Mouse (Mus musculus) layer of hippocampus, postnatal 14 days (tissue): ENCODE data around the gene Ncstn. TPM values are rescaled to one million over a fixed set of nuclear protein-coding genes. Genes with fewer than 3 reads are reported as not detected.

Experiments used
- DNase-seq, 2 experiments: peaks; one replicate each; pipeline ENCODE4 v3.0.0; 2021 to 2022; ENCODE audit warnings: low spot score in 2 of 2, mixed read lengths in 1 of 2
- long read RNA-seq, 2 experiments: library from polyadenylated mRNA; stranded (forward); transcript quantifications; one replicate each; pipeline ENCODE4 v2.0.0; 2021
- total RNA-seq, 2 experiments: library from RNA; stranded (reverse); gene quantifications; 2 replicates each; pipeline ENCODE4 v1.2.3; 2021

The Ncstn gene
- total RNA-seq, result 10 to 100 TPM; 71.4 to 73.2 TPM
- long read RNA-seq, experiment 1, transcript Ncstn-201 (17 exons, 2,901 nt), result major isoform, 67 of 87 reads
- long read RNA-seq, experiment 1, partial matches to known transcripts, result 11 of 87 reads
- long read RNA-seq, experiment 1, other reads (novel, unspliced or antisense), result 8 of 87 reads
- long read RNA-seq, experiment 2, transcript Ncstn-201 (17 exons, 2,901 nt), result major isoform, 61 of 83 reads
- long read RNA-seq, experiment 2, partial matches to known transcripts, result 7 of 83 reads
- long read RNA-seq, experiment 2, other reads (novel, unspliced or antisense), result 11 of 83 reads

DNA sequence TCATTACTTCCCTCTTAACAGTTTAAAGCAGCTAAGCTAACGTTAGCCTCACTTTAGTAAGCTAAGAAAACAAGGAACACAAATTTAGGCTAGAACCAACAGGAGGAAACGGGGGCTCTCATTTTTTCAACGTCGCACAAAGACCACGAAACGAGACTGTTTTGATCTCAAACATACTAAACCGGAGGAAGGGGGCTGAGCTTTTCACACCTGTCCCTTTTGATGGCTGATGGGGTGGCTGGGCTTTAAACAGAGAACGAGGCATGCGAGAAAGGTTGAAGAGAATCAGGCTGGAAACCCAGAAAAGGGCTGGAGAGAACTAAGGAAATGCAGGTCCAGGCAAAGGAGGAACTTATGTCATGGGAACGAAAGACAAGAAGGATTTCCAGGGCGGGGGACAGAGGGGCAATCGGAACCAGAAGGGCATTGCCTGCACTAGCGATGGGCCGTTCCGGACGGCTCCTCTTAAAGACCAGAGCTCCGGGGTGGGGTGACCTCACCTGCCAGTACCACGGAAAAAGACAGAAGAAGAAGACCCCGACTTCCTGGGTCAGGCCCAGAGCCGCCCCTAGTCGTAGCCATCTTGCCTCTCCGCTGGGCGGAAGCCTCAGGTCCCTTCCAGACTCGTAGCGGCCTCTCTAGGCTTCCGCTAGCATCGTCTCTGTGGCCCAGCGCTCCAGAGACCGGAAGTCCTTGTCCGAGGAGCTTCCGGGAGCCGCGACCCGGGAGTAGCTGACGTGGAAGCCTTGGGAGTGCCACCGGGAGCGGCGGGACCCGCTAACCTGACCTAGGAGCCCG lies at the start of gene Ncstn, which contains the start of gene Copa:
Gene Ncstn (minus strand): TSS at position 695 of the 798 bp plus-strand sequence.
Gene Copa (plus strand): TSS at position 429 of the 798 bp plus-strand sequence.
- DNase-seq, result peak; percentile 92 to 94

DNA sequence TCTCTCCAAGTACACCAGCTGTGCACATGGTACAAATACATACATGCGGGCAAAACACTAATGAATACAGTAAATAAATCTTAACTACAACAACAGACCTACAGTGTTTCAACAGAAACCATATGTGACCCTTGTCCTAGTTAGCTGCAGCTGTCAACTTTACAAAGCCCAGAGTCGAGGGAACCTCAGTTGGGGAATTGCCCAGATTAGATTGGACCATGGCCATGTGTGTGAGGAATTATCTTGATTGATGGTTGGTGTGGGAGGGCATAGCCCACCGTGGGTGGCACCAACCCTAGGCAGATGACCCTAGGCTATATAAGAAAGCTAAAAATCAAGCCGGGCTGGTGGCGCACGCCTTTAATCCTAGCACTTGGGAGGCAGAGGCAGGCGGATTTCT lies 49.7 kb upstream of the Ncstn start:
- no peak for DNase-seq

DNA sequence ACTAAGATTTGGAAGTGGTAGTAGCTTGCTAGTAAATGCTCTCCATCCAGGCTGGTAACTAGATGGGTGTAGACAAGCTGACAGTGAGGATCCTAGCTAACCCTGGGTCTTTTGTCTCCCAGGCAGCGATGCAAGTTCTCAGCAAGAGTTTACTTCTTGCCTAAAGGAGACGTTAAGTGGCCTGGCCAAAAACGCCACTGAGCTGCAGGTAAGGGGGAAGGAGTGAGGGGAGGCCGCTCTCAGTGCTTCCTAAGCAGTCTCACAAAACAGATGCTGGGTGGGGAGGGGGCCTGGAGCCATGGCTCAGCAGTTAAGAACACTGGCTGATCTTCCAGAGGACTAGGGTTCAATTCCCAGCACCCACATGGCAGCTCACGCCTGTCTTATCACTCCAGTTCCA lies 47.2 kb upstream of the Ncstn start:
- DNase-seq, result no peak

DNA sequence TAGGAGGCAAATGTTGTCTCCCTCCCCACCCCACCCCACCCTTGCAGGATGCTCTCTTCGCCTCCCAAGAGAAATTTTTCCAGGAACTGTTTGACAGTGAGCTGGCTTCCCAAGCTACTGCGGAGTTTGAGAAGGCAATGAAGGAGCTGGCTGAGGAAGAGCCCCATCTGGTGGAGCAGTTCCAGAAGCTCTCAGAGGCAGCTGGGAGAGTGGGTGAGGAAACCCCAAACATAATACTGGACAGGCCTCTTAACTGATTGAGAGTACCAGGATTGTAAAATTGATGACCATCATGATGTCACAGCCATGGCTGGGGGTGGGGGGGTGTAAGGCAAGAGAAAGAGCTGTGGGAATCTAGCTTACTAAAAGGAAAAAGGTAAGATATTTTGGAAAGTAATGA lies 46.5 kb upstream of the Ncstn start:
- DNase-seq, result no peak

DNA sequence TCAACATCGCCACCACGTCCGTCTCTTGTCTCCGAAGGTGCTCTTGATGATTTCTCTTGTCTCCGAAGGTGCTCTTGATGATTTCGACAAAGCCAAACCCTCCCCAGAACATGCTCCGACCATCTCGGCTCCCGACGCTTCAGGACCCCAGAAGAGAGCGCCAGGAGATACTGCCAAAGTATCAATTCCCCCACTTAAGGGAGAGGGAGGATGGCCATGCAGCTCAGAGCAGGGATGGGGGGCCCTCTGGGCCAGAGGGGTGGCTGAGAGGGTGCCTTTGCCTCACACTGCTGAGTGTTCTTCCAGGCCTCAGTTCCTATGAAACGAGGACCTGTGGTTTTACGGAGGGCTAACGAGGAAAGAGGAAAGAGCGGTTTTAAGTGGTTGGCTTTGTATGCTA lies 46.0 kb upstream of the Ncstn start:
- DNase-seq, result no peak

DNA sequence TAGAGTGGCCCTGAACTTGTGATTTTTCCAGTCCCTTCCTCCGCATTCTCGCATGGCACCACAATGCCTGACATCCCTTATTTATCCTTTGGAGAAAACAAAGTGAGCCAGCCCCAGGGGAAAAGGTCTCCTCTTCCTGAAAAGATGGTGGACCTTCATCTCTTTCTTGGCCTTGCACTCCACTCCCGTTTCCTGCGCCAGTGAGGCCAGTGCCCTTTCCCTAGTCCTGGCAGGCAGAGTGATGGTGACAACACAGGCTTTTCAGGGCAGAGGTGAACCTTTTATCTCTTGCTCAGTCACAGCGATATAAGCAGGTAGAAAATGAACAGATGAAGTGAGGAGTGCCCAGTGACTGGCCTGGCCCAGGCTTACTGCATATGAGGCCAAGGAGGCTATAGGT lies 44.9 kb upstream of the Ncstn start:
- DNase-seq, result no peak

DNA sequence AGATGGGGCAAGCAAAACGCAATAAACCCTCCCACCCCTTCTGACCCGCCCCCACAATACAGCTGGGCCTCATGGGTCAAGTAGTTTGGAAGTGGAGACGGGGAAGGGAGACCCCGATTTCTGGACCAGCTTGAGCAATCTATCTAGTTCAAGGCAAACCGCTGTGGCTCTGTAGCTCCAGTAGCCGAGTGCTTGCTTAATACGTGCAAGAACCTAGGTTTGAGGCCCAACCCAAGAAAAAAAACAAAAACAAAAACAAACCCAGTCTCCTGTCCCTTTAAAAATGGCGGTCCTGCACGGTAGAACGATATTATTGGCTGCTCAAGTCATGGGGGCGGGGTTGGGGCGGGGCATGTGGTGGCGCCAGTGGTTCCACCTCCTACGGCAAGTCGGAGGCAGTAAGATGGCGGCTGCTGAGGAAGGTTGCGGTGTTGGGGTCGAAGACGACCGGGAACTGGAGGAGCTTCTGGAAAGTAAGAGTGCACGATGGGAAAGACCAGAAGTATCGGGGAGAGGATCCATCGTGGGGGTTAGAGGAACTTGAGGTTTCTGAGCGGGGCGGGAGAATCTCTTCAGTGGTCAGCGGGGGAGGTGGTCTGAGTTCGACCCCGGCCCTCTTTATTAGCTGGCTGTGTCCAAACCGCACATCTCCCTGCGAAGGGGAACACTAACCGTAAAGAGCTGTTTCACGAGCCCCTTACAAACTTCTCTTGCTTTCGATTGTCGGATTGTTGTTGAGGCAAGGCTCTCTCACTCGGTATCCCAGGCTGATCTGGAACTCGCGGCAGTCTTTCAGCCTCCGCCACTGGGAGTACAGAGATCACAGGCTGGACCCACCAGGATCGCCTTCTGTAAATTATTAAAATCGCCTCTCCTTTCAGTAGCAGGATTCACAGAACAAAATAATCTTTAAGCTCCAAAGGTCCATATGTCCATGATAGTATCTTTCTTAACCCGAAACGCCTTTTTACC lies 44.1 kb upstream of the Ncstn start, which contains the start of gene Pex19:
Gene Pex19 (plus strand): TSS at position 380 of the 972 bp plus-strand sequence.
- DNase-seq, result peak; percentile 71 to 81

DNA sequence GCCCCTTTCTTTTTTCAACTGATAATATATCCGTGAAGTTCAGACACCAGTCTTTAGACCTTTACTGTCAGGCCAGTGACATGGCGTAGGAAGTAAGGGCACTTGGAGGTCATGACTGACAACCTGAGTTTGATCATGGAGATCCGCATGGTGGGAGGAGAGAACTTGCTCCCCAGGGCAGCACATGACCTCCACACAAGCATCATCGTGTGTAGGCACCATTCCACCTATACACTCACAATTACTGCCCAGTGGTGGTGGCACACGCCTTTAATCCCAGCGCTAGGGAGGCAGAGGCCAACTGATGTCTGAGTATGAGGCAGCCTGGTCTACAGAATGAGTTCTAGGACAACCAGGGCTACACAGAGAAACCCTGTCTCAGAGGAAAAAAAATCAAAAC lies 42.0 kb upstream of the Ncstn start:
- no peak for DNase-seq

DNA sequence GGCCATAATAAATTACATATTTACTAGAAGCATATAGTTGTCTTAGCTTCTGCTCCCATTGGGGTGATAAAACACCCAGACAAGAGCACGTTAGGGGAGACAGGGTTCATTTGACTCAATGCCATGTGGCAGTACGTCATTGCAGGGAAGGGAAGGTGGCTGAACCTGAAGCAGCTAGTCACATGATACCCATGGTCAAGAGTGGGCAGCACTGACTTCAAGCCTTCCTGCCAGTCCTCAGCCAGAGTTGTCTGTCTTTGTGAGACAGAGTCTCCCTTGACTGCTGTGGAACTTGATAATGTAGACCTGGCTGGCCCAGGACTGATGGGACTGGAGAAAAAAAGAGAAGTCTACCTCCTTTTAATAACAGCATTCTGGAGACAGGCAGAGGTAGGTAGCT lies 40.1 kb upstream of the Ncstn start:
- no peak for DNase-seq

DNA sequence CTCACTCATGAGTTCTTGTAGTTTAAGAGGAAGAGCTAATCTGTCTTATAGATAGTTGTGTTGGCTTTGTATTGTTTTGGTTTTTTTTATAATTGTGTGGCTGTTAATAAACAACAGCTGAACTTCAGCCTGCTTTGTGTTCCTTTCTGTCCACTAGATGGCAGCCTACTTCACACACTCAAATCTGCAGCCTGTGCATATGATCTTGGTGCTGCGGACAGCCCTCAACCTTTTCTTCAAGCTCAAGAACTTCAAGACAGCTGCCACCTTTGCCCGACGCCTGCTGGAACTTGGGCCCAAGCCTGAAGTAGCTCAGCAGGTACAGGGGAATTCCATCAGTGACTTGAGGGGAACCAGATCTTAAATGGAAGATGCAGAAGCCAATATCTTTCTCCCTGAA lies 37.1 kb upstream of the Ncstn start:
- DNase-seq, result peak in 1 of 2 experiments; percentile 47

DNA sequence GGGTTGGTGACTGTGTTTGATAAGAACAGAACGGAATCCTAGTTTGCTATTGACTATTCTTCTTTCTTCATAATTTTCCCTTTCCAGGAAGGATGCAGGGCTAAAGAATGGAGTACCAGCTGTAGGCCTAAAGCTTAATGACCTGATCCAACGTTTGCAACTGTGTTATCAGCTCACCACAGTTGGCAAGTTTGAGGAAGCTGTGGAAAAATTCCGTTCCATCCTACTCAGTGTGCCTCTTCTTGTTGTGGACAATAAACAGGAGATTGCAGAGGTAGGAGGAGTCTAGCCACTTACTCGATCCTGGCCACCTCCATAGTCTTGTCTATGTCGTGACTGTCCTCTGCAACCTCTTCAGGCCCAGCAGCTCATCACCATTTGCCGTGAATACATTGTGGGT lies 36.5 kb upstream of the Ncstn start:
- no peak for DNase-seq

DNA sequence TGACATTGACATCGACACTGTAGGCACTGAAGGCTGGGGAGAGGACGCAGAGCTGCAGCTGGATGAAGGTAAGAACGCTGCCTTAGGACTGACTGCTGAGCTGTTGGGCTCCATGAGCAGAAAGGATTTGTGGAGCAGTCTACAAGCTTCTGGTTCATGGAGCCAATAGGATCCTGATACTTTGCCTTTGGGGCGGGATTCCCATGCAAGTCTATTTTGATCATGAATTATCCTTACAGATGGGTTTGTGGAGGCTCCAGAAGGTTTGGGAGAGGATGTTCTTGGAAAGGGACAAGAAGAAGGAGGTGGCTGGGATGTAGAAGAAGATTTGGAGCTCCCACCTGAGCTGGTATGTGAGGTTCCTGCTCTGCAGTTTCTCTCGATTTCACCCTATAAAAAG lies 34.4 kb upstream of the Ncstn start:
- DNase-seq, result no peak

DNA sequence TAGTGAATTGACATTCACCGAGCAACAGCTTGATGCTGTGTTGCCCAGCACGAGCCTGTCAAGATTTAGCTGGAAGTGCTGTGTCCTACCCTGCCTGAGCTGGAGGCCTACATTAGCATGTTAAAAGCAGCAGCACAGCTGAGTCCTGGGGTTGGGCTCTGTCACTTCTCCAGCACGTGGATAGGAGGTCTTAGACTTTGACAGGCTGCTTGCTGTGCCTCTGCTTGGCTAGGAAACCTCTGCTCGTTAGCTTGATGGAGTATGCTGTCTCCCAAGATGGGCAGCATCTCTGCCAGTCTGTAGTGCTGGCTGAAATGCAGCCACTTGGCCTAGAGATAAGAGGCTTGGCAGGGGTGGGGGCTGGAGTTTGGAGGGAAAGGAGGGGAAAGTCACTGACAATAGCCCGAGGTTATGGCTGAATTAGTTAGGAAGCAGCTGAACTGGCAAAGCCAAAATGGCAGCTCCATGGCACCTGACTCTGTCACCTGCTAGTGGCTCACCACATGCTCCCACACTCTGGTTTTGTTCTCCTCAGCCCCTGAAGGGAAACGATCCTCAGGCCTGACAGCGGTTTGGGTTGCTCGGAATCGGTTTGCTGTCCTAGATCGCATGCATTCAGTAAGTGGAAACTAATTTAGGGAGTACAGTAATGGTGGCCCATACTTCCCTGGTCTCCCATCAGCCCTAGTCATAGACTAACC lies 25.3 kb upstream of the Ncstn start:
- DNase-seq, result peak in 1 of 2 experiments; percentile 19

DNA sequence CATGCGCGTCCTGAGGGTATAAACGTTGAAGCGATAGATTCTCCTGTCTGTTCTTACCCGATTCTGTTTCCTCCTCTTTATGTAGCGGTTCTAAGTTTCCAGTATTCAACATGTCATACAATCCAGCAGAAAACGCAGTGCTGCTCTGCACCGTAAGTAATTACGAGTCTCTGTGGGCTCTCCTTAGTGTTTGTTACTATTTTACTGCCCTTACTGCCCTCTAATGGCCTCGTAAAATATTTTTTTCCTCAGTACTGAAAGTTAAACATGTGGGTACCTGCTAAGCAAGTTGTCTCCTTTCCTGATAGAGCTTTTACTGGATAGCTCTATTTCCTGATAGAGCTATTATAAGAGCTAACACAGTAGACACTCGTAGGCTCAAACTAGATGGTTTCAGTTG lies 22.5 kb upstream of the Ncstn start:
- DNase-seq, result no peak

DNA sequence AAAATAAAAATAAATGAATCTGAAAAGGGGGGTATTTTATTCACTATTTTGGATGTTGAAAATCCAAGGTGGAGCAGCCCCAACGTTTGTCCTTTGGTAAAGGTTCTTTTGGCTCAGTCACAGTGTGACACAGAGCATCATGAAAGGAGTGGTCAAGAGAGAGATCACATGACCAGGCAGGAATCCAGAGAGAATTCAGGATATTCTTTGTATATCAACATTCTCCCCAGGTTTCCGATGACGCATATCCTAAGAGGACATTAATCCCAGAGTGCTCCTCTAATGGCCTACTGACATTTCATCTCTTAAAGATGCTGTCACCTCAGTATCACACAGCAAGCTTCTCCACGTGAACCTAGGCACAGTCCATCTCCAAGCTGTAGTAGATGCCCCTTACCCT lies 21.0 kb upstream of the Ncstn start:
- DNase-seq, result no peak

DNA sequence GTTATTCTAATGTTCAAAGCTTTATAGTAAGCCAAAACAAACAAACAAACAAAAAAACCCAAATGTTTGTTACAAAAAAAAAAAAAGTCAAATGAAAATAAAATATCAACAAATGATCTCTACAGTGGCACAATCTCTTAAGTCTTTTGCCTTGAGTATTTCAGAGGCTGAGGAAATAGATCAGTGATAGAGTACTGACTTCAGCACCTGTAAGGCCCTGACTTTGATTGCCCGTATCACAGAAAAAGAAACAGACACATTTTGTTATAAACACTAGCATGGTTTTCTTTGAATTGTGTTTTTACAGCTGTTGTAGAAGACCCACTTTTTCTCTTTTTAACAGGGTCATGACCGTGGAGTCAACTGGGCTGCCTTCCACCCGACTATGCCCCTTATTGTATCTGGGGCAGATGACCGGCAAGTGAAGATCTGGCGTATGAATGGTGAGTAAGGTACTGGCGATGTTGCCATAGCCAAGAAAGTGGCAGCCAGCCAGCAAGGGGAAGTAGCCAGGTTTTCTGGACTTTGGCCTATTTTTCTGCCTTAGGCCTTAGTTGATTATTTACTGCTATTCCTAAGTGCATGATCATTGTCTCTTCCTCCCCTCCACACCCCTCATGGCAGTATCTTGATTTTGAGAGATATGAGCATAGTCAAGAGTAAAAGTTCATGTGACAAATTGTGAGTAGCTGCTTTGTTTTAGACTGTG lies 16.9 kb upstream of the Ncstn start:
- no peak for DNase-seq

DNA sequence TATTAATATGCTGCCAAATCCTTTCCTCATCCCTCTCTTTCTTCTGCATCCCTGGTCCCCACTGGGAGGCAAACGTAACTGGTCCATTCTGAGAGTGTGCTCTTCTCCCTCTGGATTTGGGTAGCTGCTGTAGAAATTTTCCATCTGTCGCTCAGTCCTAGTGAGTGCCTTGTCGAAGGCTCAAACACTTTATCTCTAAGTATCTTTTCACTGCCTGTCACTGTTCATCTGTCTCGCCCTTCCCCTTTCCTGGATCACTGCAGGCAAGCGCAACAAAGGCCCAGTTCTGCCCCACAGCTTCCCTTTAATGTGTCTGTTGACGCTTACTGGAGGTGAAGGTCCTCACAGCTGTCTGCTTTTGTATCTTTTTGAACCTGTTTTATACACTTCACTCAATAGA lies 12.6 kb upstream of the Ncstn start:
- DNase-seq, result no peak

DNA sequence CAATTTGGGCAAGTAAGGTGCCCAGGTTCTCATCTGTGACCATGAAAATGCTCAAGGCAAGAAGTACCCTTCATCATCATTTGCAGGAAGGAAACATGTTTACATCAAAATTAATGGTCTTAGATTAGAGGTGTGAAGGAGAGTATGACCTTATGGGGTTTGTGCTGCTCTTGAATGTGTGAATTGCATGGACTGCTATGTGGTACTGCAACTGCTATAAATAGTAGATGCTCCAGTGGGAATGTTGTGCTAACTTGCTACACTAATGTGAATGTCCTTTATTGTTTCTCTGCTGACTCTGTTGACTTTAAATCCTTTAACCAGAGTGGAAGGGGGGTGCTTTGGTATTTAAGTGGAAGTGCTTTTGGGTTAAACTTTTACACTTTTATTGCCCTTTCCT lies 11.7 kb upstream of the Ncstn start:
- DNase-seq, result no peak

DNA sequence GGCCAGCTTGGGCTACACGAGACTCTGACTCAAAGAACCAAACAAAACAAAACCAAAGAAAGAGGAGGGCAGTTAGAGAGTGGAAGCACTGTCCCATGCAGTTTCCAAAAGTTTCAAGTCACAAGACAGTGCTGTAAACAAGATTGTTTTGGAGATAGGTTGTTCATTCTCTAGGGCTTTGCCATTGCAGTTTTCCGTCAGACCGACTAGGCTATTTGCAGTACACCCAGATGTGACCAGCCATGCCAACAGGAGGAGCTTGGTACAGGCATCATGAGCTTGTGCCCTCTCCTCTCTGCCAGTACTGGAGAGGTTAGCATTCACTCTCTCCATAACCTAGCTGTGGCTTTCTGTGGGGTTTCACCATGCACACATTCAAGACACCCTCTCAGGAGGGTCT lies 10.9 kb upstream of the Ncstn start:
- DNase-seq, result no peak

DNA sequence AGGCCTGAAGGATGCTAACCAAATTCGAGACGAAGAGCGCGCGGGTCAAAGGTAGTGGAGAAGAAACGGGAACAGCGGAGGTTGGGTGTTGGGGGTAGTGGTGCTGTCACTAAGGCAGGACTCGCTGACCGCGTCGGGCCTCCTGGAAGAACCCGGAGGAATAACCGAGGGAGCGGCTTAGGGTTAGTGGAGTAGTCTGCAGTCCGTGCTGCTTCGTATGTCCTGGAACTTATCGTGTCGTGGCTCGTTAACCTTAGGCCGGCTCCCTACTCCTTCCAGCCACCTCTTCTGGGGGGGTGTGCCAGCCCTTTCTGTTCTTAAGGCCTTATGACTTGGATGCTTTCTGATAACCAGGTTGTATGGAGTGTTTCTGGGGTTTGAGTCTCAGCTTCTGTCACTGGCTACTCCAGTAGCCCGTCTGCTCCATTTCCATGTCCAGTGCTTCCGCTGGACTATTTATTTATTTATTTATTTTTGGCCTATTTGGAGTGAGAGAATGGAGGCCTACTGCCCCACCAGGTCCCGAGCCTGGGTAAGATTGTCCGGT lies 377 bp upstream of the Ncstn start:
- DNase-seq, result no peak
